ENCODE assay signal across 24 mouse cellular contexts in the genomic region with DNA sequence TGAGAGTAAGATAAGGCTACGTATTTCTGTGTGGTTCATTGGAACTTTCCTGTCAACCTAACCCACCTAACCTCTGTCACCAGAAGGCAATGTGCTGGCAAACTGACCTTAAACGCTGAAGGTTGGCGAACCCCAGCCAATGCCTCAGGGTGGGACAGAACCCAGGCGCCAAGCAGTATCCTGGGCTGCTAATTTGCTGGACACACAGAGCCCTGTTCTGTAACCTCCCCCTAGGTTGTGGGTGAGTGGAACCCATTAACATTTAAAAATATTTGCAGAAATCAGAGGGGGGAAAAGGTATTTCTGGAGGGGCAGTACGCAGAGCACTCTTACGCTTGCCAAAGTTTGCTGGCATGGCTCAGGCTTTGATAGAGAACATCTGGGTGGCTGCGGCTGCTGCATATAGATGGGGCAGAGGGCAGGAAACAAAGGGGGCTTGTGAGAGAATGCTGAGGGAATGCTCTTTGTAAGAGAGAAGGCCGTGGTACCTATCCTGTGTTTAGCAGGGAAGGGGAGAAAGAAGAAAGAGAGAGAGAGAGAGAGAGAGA. TPM values are rescaled to one million over a fixed set of nuclear protein-coding genes. Genes with fewer than 3 reads are reported as not detected.
DNase-seq lines count a peak whose midpoint lies in the region; ATAC-seq and TF ChIP-seq lines count a peak whose summit lies in the region.
"Had no signal": no experiment of that assay in that cellular context is flagged by ENCODE, and none has a peak within 500 bp of the region (broad histone marks: within the 10 kb centered on the region; RNA-seq: fewer than 3 reads in every experiment).

No protein-coding gene starts in this region.

- TF ChIP-seq POLR2A in limb, embryonic 14.5 days (IDR thresholded peaks at IDR 0.05; ENCODE audit: borderline replicate concordance, extremely low read depth, insufficient read depth, insufficient read length): no peak
- no peak for TF ChIP-seq POLR2A in thymus, adult 2 months (IDR thresholded peaks at IDR 0.05; ENCODE audit: control insufficient read depth, extremely low read depth, insufficient read depth, low read length, poor library complexity)

- H3K27me3 ChIP-seq in hindbrain, embryonic 10.5 days (ENCODE audit: insufficient read depth, poor library complexity, severe bottlenecking): no peaks in the 10 kb centered on the region
- no peaks in the 10 kb centered on the region for H3K27me3 ChIP-seq in hindbrain, embryonic 14.5 days (ENCODE audit: control insufficient read depth, insufficient read depth, low read length)
- H3K27me3 ChIP-seq in embryonic facial prominence, embryonic 10.5 days (replicated peaks; ENCODE audit: low read depth, poor library complexity, severe bottlenecking): no peaks in the 10 kb centered on the region
- no peaks in the 10 kb centered on the region for H3K27me3 ChIP-seq in embryonic facial prominence, embryonic 15.5 days
- H3K27me3 ChIP-seq in limb, embryonic 14.5 days (ENCODE audit: control insufficient read depth, insufficient read depth, low read length): no peaks in the 10 kb centered on the region
- no peaks in the 10 kb centered on the region for H3K27me3 ChIP-seq in midbrain, embryonic 11.5 days (ENCODE audit: control insufficient read depth, insufficient read depth, low read length)
- H3K27me3 ChIP-seq in thymus, adult 2 months (ENCODE audit: control insufficient read depth, insufficient read depth, low read length): no peaks in the 10 kb centered on the region
- H3K27me3 ChIP-seq: CH12.LX; forebrain, embryonic 15.5 days; kidney, embryonic 15.5 days; midbrain, embryonic 12.5 days; neural tube, embryonic 15.5 days had no signal

- H3K9ac ChIP-seq in hindbrain, embryonic 14.5 days: no peak overlapping the region
- no peak overlapping the region for H3K9ac ChIP-seq in embryonic facial prominence, embryonic 15.5 days
- no peak overlapping the region for H3K9ac ChIP-seq in limb, embryonic 14.5 days (ENCODE audit: low read depth, low read length, severe bottlenecking)
- H3K9ac ChIP-seq in midbrain, embryonic 11.5 days (ENCODE audit: low read length): no peak overlapping the region
- H3K9ac ChIP-seq: forebrain, embryonic 15.5 days; kidney, embryonic 15.5 days; midbrain, embryonic 12.5 days; neural tube, embryonic 15.5 days had no signal

- H3K36me3 ChIP-seq in hindbrain, embryonic 10.5 days: no peaks in the 10 kb centered on the region
- no peaks in the 10 kb centered on the region for H3K36me3 ChIP-seq in hindbrain, embryonic 14.5 days (replicated peaks; ENCODE audit: control insufficient read depth, insufficient read depth)
- no peaks in the 10 kb centered on the region for H3K36me3 ChIP-seq in embryonic facial prominence, embryonic 10.5 days (replicated peaks)
- no peaks in the 10 kb centered on the region for H3K36me3 ChIP-seq in embryonic facial prominence, embryonic 15.5 days
- H3K36me3 ChIP-seq in limb, embryonic 14.5 days (ENCODE audit: control insufficient read depth, insufficient read depth, low read length): no peaks in the 10 kb centered on the region
- H3K36me3 ChIP-seq in midbrain, embryonic 11.5 days (ENCODE audit: control insufficient read depth, insufficient read depth, low read length): no peaks in the 10 kb centered on the region
- no peaks in the 10 kb centered on the region for H3K36me3 ChIP-seq in thymus, adult 2 months (ENCODE audit: control insufficient read depth, insufficient read depth, low read length)
- H3K36me3 ChIP-seq: forebrain, embryonic 15.5 days; G1E; kidney, embryonic 15.5 days; midbrain, embryonic 12.5 days; neural tube, embryonic 15.5 days had no signal

- no peak for TF ChIP-seq CTCF in thymus, adult 2 months (IDR thresholded peaks at IDR 0.05; ENCODE audit: borderline replicate concordance, control insufficient read depth, extremely low read depth, insufficient read depth, low read length, poor library complexity)

- H3K4me3 ChIP-seq in hindbrain, embryonic 10.5 days: no peak overlapping the region
- H3K4me3 ChIP-seq in hindbrain, embryonic 14.5 days (replicated peaks; ENCODE audit: low read length): no peak overlapping the region
- no peak overlapping the region for H3K4me3 ChIP-seq in embryonic facial prominence, embryonic 10.5 days
- H3K4me3 ChIP-seq in embryonic facial prominence, embryonic 15.5 days (replicated peaks): no peak overlapping the region
- H3K4me3 ChIP-seq in limb, embryonic 14.5 days (replicated peaks; ENCODE audit: low read length): no peak overlapping the region
- H3K4me3 ChIP-seq in midbrain, embryonic 11.5 days (ENCODE audit: low read depth, low read length): no peak overlapping the region
- no peak overlapping the region for H3K4me3 ChIP-seq in thymus, adult 2 months (ENCODE audit: control insufficient read depth, insufficient read depth, low read length)
- H3K4me3 ChIP-seq: forebrain, embryonic 15.5 days; kidney, embryonic 15.5 days; midbrain, embryonic 12.5 days; neural tube, embryonic 15.5 days had no signal

- peak; percentile 14 for DNase-seq in hindbrain, embryonic 10.5 days (ENCODE audit: low spot score)
- DNase-seq in hindbrain, embryonic 14.5 days (ENCODE audit: low spot score): no peak
- DNase-seq in embryonic facial prominence, embryonic 10.5 days (ENCODE audit: low spot score): peak; percentile 71
- DNase-seq in limb, embryonic 14.5 days (ENCODE audit: low spot score): peak; percentile 61
- DNase-seq in cerebellum, adult 9-11 months: no peak
- no peak for DNase-seq in midbrain, embryonic 11.5 days (ENCODE audit: low spot score, missing footprints)
- DNase-seq in thymus, adult 2 months: no peak
- DNase-seq: adrenal gland, postnatal 14 days; B cell, adult 2 months; cerebellum, adult 8-10 months; gastrocnemius, postnatal 10 days; heart, adult 18-20 months; kidney, adult 11 months; kidney, postnatal 36 days; layer of hippocampus, postnatal 36 days; lung, postnatal 10 days; thymus, adult 18-20 months had no signal

- H3K4me1 ChIP-seq in hindbrain, embryonic 10.5 days (replicated peaks): peaks cover 8% of the 10 kb centered on the region; the same call in 1 of the 2 replicates
- no peaks in the 10 kb centered on the region for H3K4me1 ChIP-seq in hindbrain, embryonic 14.5 days (replicated peaks; ENCODE audit: control insufficient read depth, insufficient read depth, low read length)
- H3K4me1 ChIP-seq in embryonic facial prominence, embryonic 10.5 days: peaks cover 21% of the 10 kb centered on the region
- H3K4me1 ChIP-seq in embryonic facial prominence, embryonic 15.5 days: peaks cover 12% of the 10 kb centered on the region; the same call in 1 of the 2 replicates
- H3K4me1 ChIP-seq in limb, embryonic 14.5 days (ENCODE audit: control insufficient read depth, insufficient read depth, low read length): peaks cover 12% of the 10 kb centered on the region
- H3K4me1 ChIP-seq in midbrain, embryonic 11.5 days (ENCODE audit: control insufficient read depth, insufficient read depth, low read length): no peaks in the 10 kb centered on the region
- H3K4me1 ChIP-seq in thymus, adult 2 months (replicated peaks; ENCODE audit: control insufficient read depth, insufficient read depth, low read length): no peaks in the 10 kb centered on the region
- H3K4me1 ChIP-seq: forebrain, embryonic 15.5 days; kidney, embryonic 15.5 days; midbrain, embryonic 12.5 days; neural tube, embryonic 15.5 days had no signal

- ATAC-seq in hindbrain, embryonic 14.5 days (ENCODE audit: low FRiP score): no peak
- peak; percentile 86 for ATAC-seq in embryonic facial prominence, embryonic 15.5 days (ENCODE audit: insufficient number of reproducible peaks, low FRiP score, low TSS enrichment, low read depth)
- peak; percentile 79 for ATAC-seq in limb, embryonic 14.5 days (ENCODE audit: low FRiP score, low read depth)
- ATAC-seq in midbrain, embryonic 11.5 days (ENCODE audit: low FRiP score): no peak
- ATAC-seq: forebrain, embryonic 15.5 days had no signal

- H3K27ac ChIP-seq in hindbrain, embryonic 10.5 days: peak overlapping the region; percentile 13; the same call in 1 of the 2 replicates
- no peak overlapping the region for H3K27ac ChIP-seq in hindbrain, embryonic 14.5 days
- peak overlapping the region; percentile 81 for H3K27ac ChIP-seq in embryonic facial prominence, embryonic 10.5 days (replicated peaks)
- H3K27ac ChIP-seq in embryonic facial prominence, embryonic 15.5 days (replicated peaks): peak overlapping the region; percentile 59
- H3K27ac ChIP-seq in limb, embryonic 14.5 days (replicated peaks; ENCODE audit: low read depth, low read length): peak overlapping the region; percentile 76
- H3K27ac ChIP-seq in midbrain, embryonic 11.5 days (ENCODE audit: low read depth, low read length): no peak overlapping the region
- no peak overlapping the region for H3K27ac ChIP-seq in thymus, adult 2 months (ENCODE audit: control insufficient read depth, insufficient read depth, low read length)
- H3K27ac ChIP-seq: forebrain, embryonic 15.5 days; kidney, embryonic 15.5 days; midbrain, embryonic 12.5 days; neural tube, embryonic 15.5 days had no signal

- H3K9me3 ChIP-seq in hindbrain, embryonic 10.5 days: no peaks in the 10 kb centered on the region
- no peaks in the 10 kb centered on the region for H3K9me3 ChIP-seq in hindbrain, embryonic 14.5 days (ENCODE audit: control insufficient read depth, low read length)
- no peaks in the 10 kb centered on the region for H3K9me3 ChIP-seq in embryonic facial prominence, embryonic 10.5 days
- H3K9me3 ChIP-seq in embryonic facial prominence, embryonic 15.5 days (replicated peaks): no peaks in the 10 kb centered on the region
- H3K9me3 ChIP-seq in limb, embryonic 14.5 days (ENCODE audit: control insufficient read depth, low read length): no peaks in the 10 kb centered on the region
- no peaks in the 10 kb centered on the region for H3K9me3 ChIP-seq in midbrain, embryonic 11.5 days (ENCODE audit: control insufficient read depth, low read length)
- H3K9me3 ChIP-seq: forebrain, embryonic 15.5 days; G1E; kidney, embryonic 15.5 days; midbrain, embryonic 12.5 days; neural tube, embryonic 15.5 days had no signal

- no peak overlapping the region for H3K4me2 ChIP-seq in hindbrain, embryonic 14.5 days (replicated peaks)
- no peak overlapping the region for H3K4me2 ChIP-seq in embryonic facial prominence, embryonic 15.5 days (replicated peaks)
- H3K4me2 ChIP-seq in limb, embryonic 14.5 days (replicated peaks; ENCODE audit: low read depth, low read length, severe bottlenecking): no peak overlapping the region
- no peak overlapping the region for H3K4me2 ChIP-seq in midbrain, embryonic 11.5 days
- H3K4me2 ChIP-seq: forebrain, embryonic 15.5 days; kidney, embryonic 15.5 days; midbrain, embryonic 12.5 days; neural tube, embryonic 15.5 days had no signal

- 61% methylated on average over 8 of the region's 8 CpGs for WGBS in hindbrain, embryonic 10.5 days
- WGBS in hindbrain, embryonic 14.5 days: 69% methylated on average over 8 of the region's 8 CpGs
- WGBS in embryonic facial prominence, embryonic 10.5 days: 34% methylated on average over 8 of the region's 8 CpGs
- 33% methylated on average over 8 of the region's 8 CpGs for WGBS in embryonic facial prominence, embryonic 15.5 days
- 26% methylated on average over 8 of the region's 8 CpGs for WGBS in limb, embryonic 14.5 days
- 68% methylated on average over 8 of the region's 8 CpGs for WGBS in midbrain, embryonic 11.5 days
- WGBS in thymus, adult 2 months: 92% methylated on average over 8 of the region's 8 CpGs

RNA-seq across cellular contexts. Expression of gene Gorab, which starts 20.1 kb away (rescaled TPM):
- polyA plus RNA-seq in hindbrain, embryonic 10.5 days (2016; fragmentation: Nextera tagmentation; extraction: Ambion mirVana): 22.9 and 24.0 TPM in 2 replicates
- 20.5 and 22.2 TPM in 2 replicates for polyA plus RNA-seq in hindbrain, embryonic 14.5 days (2014; fragmentation: Nextera tagmentation; extraction: Ambion mirVana)
- 28.5 and 29.1 TPM in 2 replicates for polyA plus RNA-seq in embryonic facial prominence, embryonic 10.5 days (2016; fragmentation: Nextera tagmentation; extraction: Ambion mirVana)
- polyA plus RNA-seq in embryonic facial prominence, embryonic 15.5 days (2015; fragmentation: Nextera tagmentation; extraction: Ambion mirVana): 28.6 and 30.3 TPM in 2 replicates
- polyA plus RNA-seq in limb, embryonic 14.5 days (2012; rRNA removed): 16.7 and 19.6 TPM in 2 replicates
- 28.3 and 29.1 TPM in 2 replicates for polyA plus RNA-seq in limb, embryonic 14.5 days (2014; fragmentation: Nextera tagmentation; extraction: Ambion mirVana)
- 27.9 and 28.0 TPM in 2 replicates for polyA plus RNA-seq in midbrain, embryonic 11.5 days (2014; fragmentation: Nextera tagmentation; extraction: Ambion mirVana)
- polyA plus RNA-seq in thymus, adult 2 months (2012; rRNA removed): 2.0 and 2.2 TPM in 2 replicates

Comparison
In these comparisons a context has a peak if more than half of its experiments do, and no peak if none do; other contexts are left out.
1. DNase-seq: peak in hindbrain, embryonic 10.5 days (single experiment), embryonic facial prominence, embryonic 10.5 days (single experiment) and limb, embryonic 14.5 days (single experiment); none in hindbrain, embryonic 14.5 days (single experiment), cerebellum, adult 9-11 months (single experiment), midbrain, embryonic 11.5 days (single experiment) and thymus, adult 2 months (single experiment).
2. H3K27ac ChIP-seq: peak in hindbrain, embryonic 10.5 days (single experiment), embryonic facial prominence, embryonic 10.5 days (single experiment), embryonic facial prominence, embryonic 15.5 days (single experiment) and limb, embryonic 14.5 days (single experiment); none in hindbrain, embryonic 14.5 days (single experiment), midbrain, embryonic 11.5 days (single experiment) and thymus, adult 2 months (single experiment).
3. ATAC-seq: peak in embryonic facial prominence, embryonic 15.5 days (single experiment) and limb, embryonic 14.5 days (single experiment); none in hindbrain, embryonic 14.5 days (single experiment) and midbrain, embryonic 11.5 days (single experiment).